Mouse (Mus musculus) testis, adult 2 months (tissue): ENCODE measurements around the gene Cnih3.

ENCODE experiments used
- CTCF ChIP-seq: fragments of 200-500 bp; IDR thresholded peaks from 2 replicates; pipeline ENCODE4 v1.5.1; 2012; ENCODE audit warnings: low read depth, mild to moderate bottlenecking, inconsistent platforms, low read length, moderate library complexity; ENCODE audit not compliant: control insufficient read depth, insufficient read depth, insufficient replicate concordance
- POLR2A ChIP-seq: fragments of 200-500 bp; IDR thresholded peaks from 2 replicates; pipeline ENCODE4 v1.6.1; 2012; ENCODE audit warnings: low read depth, mild to moderate bottlenecking, inconsistent platforms, low read length, moderate library complexity; ENCODE audit not compliant: control insufficient read depth

DNA sequence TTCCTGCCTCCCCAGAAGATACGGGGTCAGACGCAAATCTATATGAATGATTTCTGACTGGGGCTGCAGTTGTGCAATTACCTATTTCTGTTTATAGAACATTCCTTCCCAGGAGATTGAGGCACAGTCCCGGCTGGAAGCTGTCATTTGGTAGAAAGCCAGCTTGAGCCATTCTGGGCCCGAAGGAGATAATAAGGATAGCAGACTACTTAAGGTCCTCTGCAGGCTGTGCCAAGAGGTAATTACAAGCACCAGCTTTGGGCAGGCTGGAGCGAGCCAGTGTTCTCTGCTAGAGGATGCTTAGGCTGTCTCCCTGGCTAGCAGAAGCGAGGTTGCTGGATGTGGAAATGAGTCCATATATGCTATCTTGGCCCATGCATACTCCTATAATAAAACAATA, 70.4 kb downstream of the Cnih3 start:
- TF ChIP-seq POLR2A (no peak), CTCF (no peak)
